Comparison of ENCODE assay signal across 8 mouse cellular contexts in the genomic region with DNA sequence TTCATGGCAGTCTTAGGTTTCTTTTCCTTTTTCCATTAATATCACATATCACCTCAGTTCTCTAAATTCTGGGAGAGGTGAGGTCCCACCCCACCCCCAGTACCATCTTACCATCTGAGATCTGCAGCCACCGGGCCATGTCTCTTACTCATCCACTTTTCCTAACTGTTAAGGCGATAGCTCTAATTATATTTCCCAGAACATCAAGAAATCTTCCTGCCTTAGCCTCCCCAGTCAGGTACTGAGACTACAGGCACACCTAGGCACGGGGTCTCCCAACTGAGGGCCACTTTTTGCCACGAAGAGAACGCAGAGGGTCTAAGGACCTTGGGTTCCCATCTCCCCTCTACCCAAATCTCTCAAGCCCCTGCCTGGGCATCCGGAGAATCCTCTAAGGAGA. TPM values are rescaled to one million over a fixed set of nuclear protein-coding genes. Genes with fewer than 3 reads are reported as not detected.
DNase-seq lines count a peak whose midpoint lies in the region; ATAC-seq and TF ChIP-seq lines count a peak whose summit lies in the region.

No protein-coding gene starts in this region.

- no peak for TF ChIP-seq EP300 in heart, adult 2 months (IDR thresholded peaks at IDR 0.05; ENCODE audit: insufficient read depth, low read depth, low read length)

- H3K4me1 ChIP-seq in heart, embryonic 14.5 days (ENCODE audit: control insufficient read depth in 2 of 2, insufficient read depth in 2 of 2, low read length in 2 of 2), result peaks cover 16 to 36% of the 10 kb centered on the region in 2 experiments
- peaks cover 3% of the 10 kb centered on the region for H3K4me1 ChIP-seq in heart, adult 2 months (ENCODE audit: control insufficient read depth, insufficient read depth, low read length)
- H3K4me1 ChIP-seq in embryonic facial prominence, embryonic 10.5 days, result peaks cover 11% of the 10 kb centered on the region
- H3K4me1 ChIP-seq in hindbrain, postnatal 0 days (ENCODE audit: insufficient read depth, low read length), result peaks cover 11% of the 10 kb centered on the region
- H3K4me1 ChIP-seq in midbrain, embryonic 11.5 days (ENCODE audit: control insufficient read depth, insufficient read depth, low read length), result peaks cover 6% of the 10 kb centered on the region
- 0 out of 2 replicates have a peak, but pooled peaks cover 3% of the 10 kb centered on the region for H3K4me1 ChIP-seq in kidney, adult 2 months (ENCODE audit: control insufficient read depth, insufficient read depth, low read length)

- H3K27ac ChIP-seq in heart, embryonic 14.5 days (replicated peaks in 1 of 2; ENCODE audit: control insufficient read depth in 1 of 2, insufficient read depth in 1 of 2, low read depth in 2 of 2, low read length in 2 of 2), result no peak overlapping the region
- H3K27ac ChIP-seq in heart, adult 2 months, result no peak overlapping the region
- peak overlapping the region; percentile 74 for H3K27ac ChIP-seq in embryonic facial prominence, embryonic 10.5 days (replicated peaks)
- H3K27ac ChIP-seq in hindbrain, postnatal 0 days, result no peak overlapping the region
- no peak overlapping the region for H3K27ac ChIP-seq in midbrain, embryonic 11.5 days (ENCODE audit: low read depth, low read length)
- H3K27ac ChIP-seq in kidney, adult 2 months (ENCODE audit: insufficient read depth, low read depth, low read length), result no peak overlapping the region

- no peaks in the 10 kb centered on the region for H3K79me2 ChIP-seq in heart, adult 2 months (replicated peaks; ENCODE audit: control insufficient read depth, insufficient read depth, low read length)

- ATAC-seq in heart, embryonic 14.5 days (ENCODE audit: insufficient number of reproducible peaks, insufficient read depth, low FRiP score, low read depth), result no peak
- no peak for ATAC-seq in hindbrain, postnatal 0 days
- no peak for ATAC-seq in midbrain, embryonic 11.5 days (ENCODE audit: low FRiP score)

- DNase-seq in heart, adult 2 months, result no peak
- no peak for DNase-seq in embryonic facial prominence, embryonic 10.5 days (ENCODE audit: low spot score)
- DNase-seq in hindbrain, postnatal 0 days (ENCODE audit: low spot score), result no peak
- DNase-seq in midbrain, embryonic 11.5 days (ENCODE audit: low spot score, missing footprints), result no peak
- no peak for DNase-seq in urinary bladder, postnatal 4 days (ENCODE audit: low spot score in 2 of 2)
- DNase-seq in gastrocnemius, adult 8-10 months (ENCODE audit: low spot score in 2 of 2), result no peak
- no peak for DNase-seq in kidney, adult 2 months

- peak overlapping the region; percentile 64 for H3K9ac ChIP-seq in heart, embryonic 14.5 days (ENCODE audit: low read length)
- H3K9ac ChIP-seq in heart, adult 2 months (ENCODE audit: low read depth, low read length), result no peak overlapping the region
- H3K9ac ChIP-seq in hindbrain, postnatal 0 days (replicated peaks; ENCODE audit: low read length), result no peak overlapping the region
- peak overlapping the region; percentile 34; the same call in 1 of the 2 replicates for H3K9ac ChIP-seq in midbrain, embryonic 11.5 days (ENCODE audit: low read length)

- no peak for TF ChIP-seq POLR2A in heart, adult 2 months (IDR thresholded peaks at IDR 0.05; ENCODE audit: insufficient read depth, low read depth, low read length)
- no peak for TF ChIP-seq POLR2A in kidney, adult 2 months (IDR thresholded peaks at IDR 0.05; ENCODE audit: low read depth, low read length)

- H3K9me3 ChIP-seq in heart, embryonic 14.5 days (ENCODE audit: control insufficient read depth, low read length), result no peaks in the 10 kb centered on the region
- no peaks in the 10 kb centered on the region for H3K9me3 ChIP-seq in embryonic facial prominence, embryonic 10.5 days
- H3K9me3 ChIP-seq in hindbrain, postnatal 0 days (ENCODE audit: low read length), result no peaks in the 10 kb centered on the region
- H3K9me3 ChIP-seq in midbrain, embryonic 11.5 days (ENCODE audit: control insufficient read depth, low read length), result no peaks in the 10 kb centered on the region

- no peak for TF ChIP-seq CTCF in heart, adult 2 months (IDR thresholded peaks at IDR 0.05)
- TF ChIP-seq CTCF in hindbrain, postnatal 0 days (IDR thresholded peaks at IDR 0.05; ENCODE audit: low read depth), result no peak
- TF ChIP-seq CTCF in kidney, adult 2 months (conservative IDR thresholded peaks at IDR 0.05; ENCODE audit: insufficient read depth, insufficient read length, low read depth, low read length), result no peak

- intact Hi-C loops in heart, adult 2 months (cut with DNase I), result no loop called here

- H3K36me3 ChIP-seq in heart, embryonic 14.5 days (ENCODE audit: control insufficient read depth, insufficient read depth, low read length), result 0 out of 2 replicates have a peak, but pooled peaks cover 4% of the 10 kb centered on the region
- no peaks in the 10 kb centered on the region for H3K36me3 ChIP-seq in heart, adult 2 months (ENCODE audit: control insufficient read depth, insufficient read depth, low read length)
- peaks cover 4% of the 10 kb centered on the region; the same call in 1 of the 2 replicates for H3K36me3 ChIP-seq in embryonic facial prominence, embryonic 10.5 days (replicated peaks)
- H3K36me3 ChIP-seq in hindbrain, postnatal 0 days (ENCODE audit: insufficient read depth, low read length), result no peaks in the 10 kb centered on the region; the same call in 1 of the 2 replicates
- no peaks in the 10 kb centered on the region for H3K36me3 ChIP-seq in midbrain, embryonic 11.5 days (ENCODE audit: control insufficient read depth, insufficient read depth, low read length)
- no peaks in the 10 kb centered on the region for H3K36me3 ChIP-seq in kidney, adult 2 months (ENCODE audit: control insufficient read depth, insufficient read depth, low read length)

- peak overlapping the region in 1 of 2 experiments; percentile 34; a peak in 2 of 4 replicates for H3K4me3 ChIP-seq in heart, embryonic 14.5 days (ENCODE audit: control insufficient read depth in 1 of 2, insufficient read depth in 1 of 2, low read depth in 1 of 2, low read length in 2 of 2)
- no peak overlapping the region for H3K4me3 ChIP-seq in heart, adult 2 months
- peak overlapping the region; percentile 58 for H3K4me3 ChIP-seq in embryonic facial prominence, embryonic 10.5 days
- peak overlapping the region; percentile 36; the same call in 1 of the 2 replicates for H3K4me3 ChIP-seq in hindbrain, postnatal 0 days (ENCODE audit: low read length)
- peak overlapping the region; percentile 23 for H3K4me3 ChIP-seq in midbrain, embryonic 11.5 days (ENCODE audit: low read depth, low read length)
- no peak overlapping the region for H3K4me3 ChIP-seq in kidney, adult 2 months (ENCODE audit: insufficient read depth, low read depth, low read length)

- no peaks in the 10 kb centered on the region for H3K27me3 ChIP-seq in heart, embryonic 14.5 days (ENCODE audit: control insufficient read depth, insufficient read depth, low read length)
- H3K27me3 ChIP-seq in heart, adult 2 months (ENCODE audit: control insufficient read depth, insufficient read depth, low read length), result no peaks in the 10 kb centered on the region
- H3K27me3 ChIP-seq in embryonic facial prominence, embryonic 10.5 days (replicated peaks; ENCODE audit: low read depth, poor library complexity, severe bottlenecking), result peaks cover 21% of the 10 kb centered on the region
- no peaks in the 10 kb centered on the region for H3K27me3 ChIP-seq in hindbrain, postnatal 0 days (ENCODE audit: insufficient read depth, low read length)
- H3K27me3 ChIP-seq in midbrain, embryonic 11.5 days (ENCODE audit: control insufficient read depth, insufficient read depth, low read length), result no peaks in the 10 kb centered on the region
- H3K27me3 ChIP-seq in kidney, adult 2 months (replicated peaks; ENCODE audit: control insufficient read depth, insufficient read depth, low read length), result no peaks in the 10 kb centered on the region

- WGBS in heart, embryonic 14.5 days, result 71% methylated on average over 6 of the region's 6 CpGs
- 81% methylated on average over 6 of the region's 6 CpGs for WGBS in heart, adult 2 months
- WGBS in embryonic facial prominence, embryonic 10.5 days, result 72% methylated on average over 6 of the region's 6 CpGs
- WGBS in hindbrain, postnatal 0 days, result 86% methylated on average over 6 of the region's 6 CpGs
- 80% methylated on average over 6 of the region's 6 CpGs for WGBS in midbrain, embryonic 11.5 days
- WGBS in kidney, adult 2 months, result 83% methylated on average over 6 of the region's 6 CpGs

- H3K4me2 ChIP-seq in heart, embryonic 14.5 days (ENCODE audit: low read length), result peak overlapping the region; percentile 78
- H3K4me2 ChIP-seq in hindbrain, postnatal 0 days (ENCODE audit: low read depth, low read length), result peak overlapping the region; percentile 88
- peak overlapping the region; percentile 51; the same call in 1 of the 2 replicates for H3K4me2 ChIP-seq in midbrain, embryonic 11.5 days

RNA-seq across cellular contexts. Expression of gene Mfsd2b, which starts 0.6 kb away (rescaled TPM):
- 1.7 and 1.8 TPM in 2 replicates for polyA plus RNA-seq in heart, embryonic 14.5 days (2014; fragmentation: Nextera tagmentation; extraction: Ambion mirVana)
- total RNA-seq in heart, adult 2 months (2021), result 1 to 10 TPM in 1 of 2 experiments, under 1 TPM in 1; 0.55 to 2.3 TPM
- polyA plus RNA-seq in heart, adult 2 months (2012; rRNA removed), result 1.7 and 2.0 TPM in 2 replicates
- polyA plus RNA-seq in embryonic facial prominence, embryonic 10.5 days (2016; fragmentation: Nextera tagmentation; extraction: Ambion mirVana), result 2.9 and 4.3 TPM in 2 replicates
- 3.6 and 3.8 TPM in 2 replicates for total RNA-seq in hindbrain, postnatal 0 days (2014; rRNA removed)
- 1.5 and 1.8 TPM in 2 replicates for polyA plus RNA-seq in hindbrain, postnatal 0 days (2015; fragmentation: Nextera tagmentation; extraction: Ambion mirVana)
- 3.6 and 4.1 TPM in 2 replicates for polyA plus RNA-seq in midbrain, embryonic 11.5 days (2014; fragmentation: Nextera tagmentation; extraction: Ambion mirVana)
- under 1 TPM; 0.25 to 0.48 (median 0.38) TPM for total RNA-seq in gastrocnemius, adult 8-10 months (2022)
- 1.7 and 2.3 TPM in 2 replicates for polyA plus RNA-seq in kidney, adult 2 months (2012; rRNA removed)

RNA-seq across cellular contexts. Expression of gene Wdcp, which starts 30.4 kb away (rescaled TPM):
- polyA plus RNA-seq in heart, embryonic 14.5 days (2014; fragmentation: Nextera tagmentation; extraction: Ambion mirVana), result 13.8 and 14.4 TPM in 2 replicates
- 1 to 10 TPM; 6.2 to 9.1 TPM for total RNA-seq in heart, adult 2 months (2021)
- polyA plus RNA-seq in heart, adult 2 months (2012; rRNA removed), result 7.4 and 12.7 TPM in 2 replicates
- polyA plus RNA-seq in embryonic facial prominence, embryonic 10.5 days (2016; fragmentation: Nextera tagmentation; extraction: Ambion mirVana), result 25.9 and 26.0 TPM in 2 replicates
- total RNA-seq in hindbrain, postnatal 0 days (2014; rRNA removed), result 9.9 and 10.3 TPM in 2 replicates
- 14.5 and 15.0 TPM in 2 replicates for polyA plus RNA-seq in hindbrain, postnatal 0 days (2015; fragmentation: Nextera tagmentation; extraction: Ambion mirVana)
- 16.7 and 17.8 TPM in 2 replicates for polyA plus RNA-seq in midbrain, embryonic 11.5 days (2014; fragmentation: Nextera tagmentation; extraction: Ambion mirVana)
- 1 to 10 TPM; 4.7 to 5.4 (median 5.1) TPM for total RNA-seq in gastrocnemius, adult 8-10 months (2022)
- 6.4 and 7.7 TPM in 2 replicates for polyA plus RNA-seq in kidney, adult 2 months (2012; rRNA removed)

RNA-seq across cellular contexts. Expression of gene Fkbp1b, which starts 32.1 kb away (rescaled TPM):
- 11.4 and 13.0 TPM in 2 replicates for polyA plus RNA-seq in heart, embryonic 14.5 days (2014; fragmentation: Nextera tagmentation; extraction: Ambion mirVana)
- total RNA-seq in heart, adult 2 months (2021), result 1 to 10 TPM in 1 of 2 experiments, under 1 TPM in 1; 0.50 to 1.1 TPM
- 2.4 and 3.6 TPM in 2 replicates for polyA plus RNA-seq in heart, adult 2 months (2012; rRNA removed)
- 6.4 and 9.7 TPM in 2 replicates for polyA plus RNA-seq in embryonic facial prominence, embryonic 10.5 days (2016; fragmentation: Nextera tagmentation; extraction: Ambion mirVana)
- total RNA-seq in hindbrain, postnatal 0 days (2014; rRNA removed), result 73.2 and 77.4 TPM in 2 replicates
- 101 and 103 TPM in 2 replicates for polyA plus RNA-seq in hindbrain, postnatal 0 days (2015; fragmentation: Nextera tagmentation; extraction: Ambion mirVana)
- polyA plus RNA-seq in midbrain, embryonic 11.5 days (2014; fragmentation: Nextera tagmentation; extraction: Ambion mirVana), result 6.3 and 9.0 TPM in 2 replicates
- under 1 TPM in 1 of 4 experiments, not detected in 3; 0.58 TPM for total RNA-seq in gastrocnemius, adult 8-10 months (2022)
- 2.1 and 4.8 TPM in 2 replicates for polyA plus RNA-seq in kidney, adult 2 months (2012; rRNA removed)

RNA-seq across cellular contexts. Expression of gene Ubxn2a, which starts 34.0 kb away (rescaled TPM):
- 31.1 and 34.2 TPM in 2 replicates for polyA plus RNA-seq in heart, embryonic 14.5 days (2014; fragmentation: Nextera tagmentation; extraction: Ambion mirVana)
- 10 to 100 TPM; 72.1 to 76.0 TPM for total RNA-seq in heart, adult 2 months (2021)
- polyA plus RNA-seq in heart, adult 2 months (2012; rRNA removed), result 11.2 and 22.5 TPM in 2 replicates
- 20.3 and 22.4 TPM in 2 replicates for polyA plus RNA-seq in embryonic facial prominence, embryonic 10.5 days (2016; fragmentation: Nextera tagmentation; extraction: Ambion mirVana)
- total RNA-seq in hindbrain, postnatal 0 days (2014; rRNA removed), result 19.0 and 26.1 TPM in 2 replicates
- 49.2 and 50.8 TPM in 2 replicates for polyA plus RNA-seq in hindbrain, postnatal 0 days (2015; fragmentation: Nextera tagmentation; extraction: Ambion mirVana)
- 20.3 and 23.7 TPM in 2 replicates for polyA plus RNA-seq in midbrain, embryonic 11.5 days (2014; fragmentation: Nextera tagmentation; extraction: Ambion mirVana)
- 100 to 1,000 TPM; 142 to 163 (median 146) TPM for total RNA-seq in gastrocnemius, adult 8-10 months (2022)
- polyA plus RNA-seq in kidney, adult 2 months (2012; rRNA removed), result 9.8 and 10.9 TPM in 2 replicates

RNA-seq across cellular contexts. Expression of gene Atad2b, which starts 43.6 kb away (rescaled TPM):
- 13.0 and 15.0 TPM in 2 replicates for polyA plus RNA-seq in heart, embryonic 14.5 days (2014; fragmentation: Nextera tagmentation; extraction: Ambion mirVana)
- 10 to 100 TPM; 13.7 to 14.6 TPM for total RNA-seq in heart, adult 2 months (2021)
- 4.0 and 7.4 TPM in 2 replicates for polyA plus RNA-seq in heart, adult 2 months (2012; rRNA removed)
- 14.8 TPM in 2 replicates for polyA plus RNA-seq in embryonic facial prominence, embryonic 10.5 days (2016; fragmentation: Nextera tagmentation; extraction: Ambion mirVana)
- 25.0 and 30.5 TPM in 2 replicates for total RNA-seq in hindbrain, postnatal 0 days (2014; rRNA removed)
- 8.4 and 8.8 TPM in 2 replicates for polyA plus RNA-seq in hindbrain, postnatal 0 days (2015; fragmentation: Nextera tagmentation; extraction: Ambion mirVana)
- polyA plus RNA-seq in midbrain, embryonic 11.5 days (2014; fragmentation: Nextera tagmentation; extraction: Ambion mirVana), result 20.4 and 22.3 TPM in 2 replicates
- total RNA-seq in gastrocnemius, adult 8-10 months (2022), result 10 to 100 TPM; 10.0 to 11.2 (median 10.6) TPM
- polyA plus RNA-seq in kidney, adult 2 months (2012; rRNA removed), result 5.6 and 6.2 TPM in 2 replicates

Comparison
In these comparisons a context has a peak if more than half of its experiments do, and no peak if none do; other contexts are left out.
1. H3K9ac ChIP-seq: peak in heart, embryonic 14.5 days (single experiment) and midbrain, embryonic 11.5 days (single experiment); none in heart, adult 2 months (single experiment) and hindbrain, postnatal 0 days (single experiment).
2. H3K4me3 ChIP-seq: peak in embryonic facial prominence, embryonic 10.5 days (single experiment), hindbrain, postnatal 0 days (single experiment) and midbrain, embryonic 11.5 days (single experiment); none in heart, adult 2 months (single experiment) and kidney, adult 2 months (single experiment).
3. Peak in every context shown above with its lines, with median percentiles within 50 percentile points of each other: H3K4me2 ChIP-seq.